Mouse (Mus musculus): ENCODE measurements around the gene Actl11. TPM values are rescaled to one million over a fixed set of nuclear protein-coding genes. Genes with fewer than 3 reads are reported as not detected.

Actl11 gene
- not detected for total RNA-seq (2021)
- long read RNA-seq, result 0 reads

GRCm38 (mm10) chr9:107928169-107928568 is at the start of gene Actl11:
TSS of gene Actl11 (plus strand) at chr9:107928469.
- no peak for DNase-seq (ENCODE audit: low spot score in 2 of 2)

GRCm38 (mm10) chr9:107880411-107880810 is 47.9 kb upstream of the Actl11 start:
- DNase-seq (ENCODE audit: low spot score in 2 of 2), result no peak

- peak; percentile 85 to 90 for DNase-seq (ENCODE audit: low spot score in 2 of 2)
Observed at GRCm38 (mm10) chr9:107887804-107888266, 40.4 kb upstream of the Actl11 start, which contains the start of gene Mon1a. TSS of gene Mon1a (plus strand) at chr9:107888151.

- DNase-seq (ENCODE audit: low spot score in 2 of 2), result no peak
Observed at GRCm38 (mm10) chr9:107888267-107888850, 39.9 kb upstream of the Actl11 start.

- DNase-seq (ENCODE audit: low spot score in 2 of 2), result no peak
Observed at GRCm38 (mm10) chr9:107890260-107890659, 38.0 kb upstream of the Actl11 start.

GRCm38 (mm10) chr9:107891023-107891422 is 37.2 kb upstream of the Actl11 start:
- no peak for DNase-seq (ENCODE audit: low spot score in 2 of 2)

GRCm38 (mm10) chr9:107898563-107898962 is 29.7 kb upstream of the Actl11 start:
- no peak for DNase-seq (ENCODE audit: low spot score in 2 of 2)

GRCm38 (mm10) chr9:107899855-107900254 is 28.4 kb upstream of the Actl11 start:
- DNase-seq (ENCODE audit: low spot score in 2 of 2), result no peak

GRCm38 (mm10) chr9:107900840-107901626 is 27.2 kb upstream of the Actl11 start:
- DNase-seq (ENCODE audit: low spot score in 2 of 2), result peak; percentile 78 to 91

- no peak for DNase-seq (ENCODE audit: low spot score in 2 of 2)
Observed at GRCm38 (mm10) chr9:107901627-107901914, 26.7 kb upstream of the Actl11 start.

- peak; percentile 77 to 93 for DNase-seq (ENCODE audit: low spot score in 2 of 2)
Observed at GRCm38 (mm10) chr9:107904726-107905125, 23.5 kb upstream of the Actl11 start.

GRCm38 (mm10) chr9:107906252-107906966 is 21.9 kb upstream of the Actl11 start, which contains the start of gene Mst1r:
TSS of gene Mst1r (plus strand) at chr9:107906873.
- no peak for DNase-seq (ENCODE audit: low spot score in 2 of 2)

- no peak for DNase-seq (ENCODE audit: low spot score in 2 of 2)
Observed at GRCm38 (mm10) chr9:107906967-107907800, 21.1 kb upstream of the Actl11 start.

- DNase-seq (ENCODE audit: low spot score in 2 of 2), result no peak
Observed at GRCm38 (mm10) chr9:107907801-107908120, 20.5 kb upstream of the Actl11 start.

GRCm38 (mm10) chr9:107908410-107909158 is 19.7 kb upstream of the Actl11 start:
- DNase-seq (ENCODE audit: low spot score in 2 of 2), result no peak

- no peak for DNase-seq (ENCODE audit: low spot score in 2 of 2)
Observed at GRCm38 (mm10) chr9:107910025-107910769, 18.1 kb upstream of the Actl11 start.

- DNase-seq (ENCODE audit: low spot score in 2 of 2), result no peak
Observed at GRCm38 (mm10) chr9:107914764-107915420, 13.4 kb upstream of the Actl11 start.

GRCm38 (mm10) chr9:107917895-107918608 is 10.2 kb upstream of the Actl11 start:
- DNase-seq (ENCODE audit: low spot score in 2 of 2), result no peak

GRCm38 (mm10) chr9:107918884-107919283 is 9.4 kb upstream of the Actl11 start:
- no peak for DNase-seq (ENCODE audit: low spot score in 2 of 2)

All from layer of hippocampus, adult 18-20 months (tissue).